Mouse (Mus musculus): ENCODE results near the gene Psmd14. TPM values are rescaled to one million over a fixed set of nuclear protein-coding genes. Genes with fewer than 3 reads are reported as not detected.

Psmd14 gene
- total and polyA plus RNA-seq, 3 experiments, result 156 to 217 TPM; not detected in 1

- Histone ChIP-seq H3K9me3 (replicated peaks; ENCODE audit: insufficient read depth, low read length) (no peaks in the 10 kb centered on the region), H3K27ac (ENCODE audit: control insufficient read depth, low read depth, low read length) (no peak overlapping the region), H3K4me3 (ENCODE audit: control insufficient read depth in 1 of 2, insufficient read depth in 1 of 2, low read depth in 2 of 2, low read length in 2 of 2) (no peak overlapping the region), H3K9ac (ENCODE audit: control insufficient read depth, low read depth, low read length, poor library complexity, severe bottlenecking) (no peak overlapping the region), H3K79me2 (ENCODE audit: control insufficient read depth, insufficient read depth, low read length, poor library complexity) (no peaks in the 10 kb centered on the region), H3K4me1 (ENCODE audit: control insufficient read depth in 1 of 2, insufficient read depth in 2 of 2, low read length in 2 of 2) (peaks cover 0 to 5% of the 10 kb centered on the region in 2 experiments; a peak in 1 of 4 replicates), H3K27me3 (ENCODE audit: control insufficient read depth in 1 of 2, insufficient read depth in 2 of 2, low read length in 2 of 2) (no peaks in the 10 kb centered on the region), H3K36me3 (ENCODE audit: control insufficient read depth in 1 of 2, insufficient read depth in 2 of 2, low read length in 2 of 2) (peaks cover 0 to under 1% of the 10 kb centered on the region in 2 experiments; a peak in 2 of 4 replicates)
- TF ChIP-seq CHD2 (IDR thresholded peaks at IDR 0.05; ENCODE audit: low read length) (no peak), CTCF (IDR thresholded peaks at IDR 0.05 in 2 of 3, conservative IDR thresholded peaks at IDR 0.05 in 1 of 3; ENCODE audit: control insufficient read depth in 1 of 3, insufficient read depth in 1 of 3, low read depth in 2 of 3, low read length in 3 of 3, poor library complexity in 1 of 3, severe bottlenecking in 1 of 3) (no peak), EP300 (IDR thresholded peaks at IDR 0.05; ENCODE audit: low read depth in 1 of 2, low read length in 2 of 2) (no peak), MAZ (IDR thresholded peaks at IDR 0.05; ENCODE audit: low read depth, low read length) (no peak), MAX (IDR thresholded peaks at IDR 0.05; ENCODE audit: low read length) (no peak), USF1 (IDR thresholded peaks at IDR 0.05; ENCODE audit: low read depth, low read length) (no peak), MAFK (IDR thresholded peaks at IDR 0.05; ENCODE audit: borderline replicate concordance, low read depth, low read length) (no peak), ZC3H11A (IDR thresholded peaks at IDR 0.05; ENCODE audit: low read depth, low read length) (no peak), SIN3A (IDR thresholded peaks at IDR 0.05; ENCODE audit: low read length) (no peak), KAT2A (conservative IDR thresholded peaks at IDR 0.05; ENCODE audit: low read depth, low read length) (no peak), MXI1 (IDR thresholded peaks at IDR 0.05; ENCODE audit: low read depth, low read length) (no peak), SMC3 (IDR thresholded peaks at IDR 0.05; ENCODE audit: low read depth, low read length) (no peak), BHLHE40 (IDR thresholded peaks at IDR 0.05; ENCODE audit: borderline replicate concordance, low read depth, low read length) (no peak), POLR2A (IDR thresholded peaks at IDR 0.05; ENCODE audit: control insufficient read depth in 1 of 2, insufficient read depth in 1 of 2, low read depth in 1 of 2, low read length in 2 of 2, poor library complexity in 1 of 2) (no peak)
- DNase-seq (ENCODE audit: low read depth, low spot score), result no peak
Observed at GRCm38 (mm10) chr2:61814548-61815473, 103.3 kb downstream of the Psmd14 start.

GRCm38 (mm10) chr2:61815583-61816313, 104.3 kb downstream of the Psmd14 start:
- DNase-seq (ENCODE audit: low read depth, low spot score), result no peak
- no peaks in the 10 kb centered on the region for H3K9me3 ChIP-seq (replicated peaks; ENCODE audit: insufficient read depth, low read length)
- TF ChIP-seq SMC3 (IDR thresholded peaks at IDR 0.05; ENCODE audit: low read depth, low read length), result no peak
- H3K79me2 ChIP-seq (ENCODE audit: control insufficient read depth, insufficient read depth, low read length, poor library complexity), result no peaks in the 10 kb centered on the region; the same call in 1 of the 2 replicates
- no peaks in the 10 kb centered on the region for H3K27me3 ChIP-seq (ENCODE audit: control insufficient read depth in 1 of 2, insufficient read depth in 2 of 2, low read length in 2 of 2)
- no peak overlapping the region for H3K9ac ChIP-seq (ENCODE audit: control insufficient read depth, low read depth, low read length, poor library complexity, severe bottlenecking)
- H3K4me1 ChIP-seq (ENCODE audit: control insufficient read depth in 1 of 2, insufficient read depth in 2 of 2, low read length in 2 of 2), result peaks cover 0 to 5% of the 10 kb centered on the region in 2 experiments; a peak in 1 of 4 replicates
- H3K36me3 ChIP-seq (ENCODE audit: control insufficient read depth in 1 of 2, insufficient read depth in 2 of 2, low read length in 2 of 2), result peaks cover 0 to 2% of the 10 kb centered on the region in 2 experiments; a peak in 2 of 4 replicates
- no peak overlapping the region for H3K27ac ChIP-seq (ENCODE audit: control insufficient read depth, low read depth, low read length)
- H3K4me3 ChIP-seq (ENCODE audit: control insufficient read depth in 1 of 2, insufficient read depth in 1 of 2, low read depth in 2 of 2, low read length in 2 of 2), result no peak overlapping the region

Measured in MEL (cell line).